Mouse (Mus musculus): ENCODE measurements around the gene Ear2. TPM values are rescaled to one million over a fixed set of nuclear protein-coding genes. Genes with fewer than 3 reads are reported as not detected.
"Not testable (repeated sequence)": the region's sequence is repeated elsewhere in the genome, so short reads cannot be mapped to it uniquely, and the experiment has no call there.

Gene Ear2
- polyA plus RNA-seq, 1 experiment from 2014 or later: not detected

- Histone ChIP-seq H3K9ac (ENCODE audit: low read depth, low read length) (no peak overlapping the region), H3K4me1 (replicated peaks; ENCODE audit: control insufficient read depth, insufficient read depth, low read length) (no peaks in the 10 kb centered on the region), H3K9me3 (ENCODE audit: control insufficient read depth, low read length) (no peaks in the 10 kb centered on the region), H3K4me3 (ENCODE audit: low read depth, low read length) (no peak overlapping the region), H3K4me2 (replicated peaks; ENCODE audit: low read depth, low read length) (no peak overlapping the region), H3K27me3 (ENCODE audit: control insufficient read depth, insufficient read depth, low read length) (no peaks in the 10 kb centered on the region), H3K36me3 (ENCODE audit: control insufficient read depth, insufficient read depth, low read length) (no peaks in the 10 kb centered on the region), H3K27ac (ENCODE audit: low read depth, low read length) (no peak overlapping the region)
- no peak for DNase-seq (ENCODE audit: low spot score)
- ATAC-seq (ENCODE audit: low FRiP score): no peak
These were observed 8.5 kb downstream of the Ear2 start for GRCm38 (mm10) chr14:44110981-44111380.

GRCm38 (mm10) chr14:44123551-44123950 lies 21.1 kb downstream of the Ear2 start, which contains the start of gene Gm3327:
Gm3327 (plus strand) TSS chr14:44123851.
- not testable (repeated sequence) for DNase-seq (ENCODE audit: low spot score); ATAC-seq (ENCODE audit: low FRiP score); H3K9me3 ChIP-seq (ENCODE audit: control insufficient read depth, low read length); H3K4me3 ChIP-seq (ENCODE audit: low read depth, low read length); H3K4me2 ChIP-seq (replicated peaks; ENCODE audit: low read depth, low read length); H3K27me3 ChIP-seq (ENCODE audit: control insufficient read depth, insufficient read depth, low read length); H3K4me1 ChIP-seq (replicated peaks; ENCODE audit: control insufficient read depth, insufficient read depth, low read length); H3K36me3 ChIP-seq (ENCODE audit: control insufficient read depth, insufficient read depth, low read length); H3K9ac ChIP-seq (ENCODE audit: low read depth, low read length); H3K27ac ChIP-seq (ENCODE audit: low read depth, low read length)
- 85% methylated on average over 3 of the region's 4 CpGs for WGBS

Other genes with a start within 250 kb of the Ear2 start
- gene Ear1, start 227.1 kb upstream of the Ear2 start, polyA plus RNA-seq (2014; fragmentation: Nextera tagmentation; extraction: Ambion mirVana): not detected in 2 replicates
- not detected in 2 replicates for gene Ear10, start 179.1 kb upstream of the Ear2 start, polyA plus RNA-seq (2014; fragmentation: Nextera tagmentation; extraction: Ambion mirVana)
- gene Gm8113, start 177.3 kb upstream of the Ear2 start, polyA plus RNA-seq (2014; fragmentation: Nextera tagmentation; extraction: Ambion mirVana): 5.8 and 6.2 TPM in 2 replicates
- gene Ang5, start 145.6 kb upstream of the Ear2 start, polyA plus RNA-seq (2014; fragmentation: Nextera tagmentation; extraction: Ambion mirVana): not detected in 2 replicates
- not detected in 2 replicates for gene Ang6, start 100.4 kb upstream of the Ear2 start, polyA plus RNA-seq (2014; fragmentation: Nextera tagmentation; extraction: Ambion mirVana)
- gene Gm3327, start 21.2 kb downstream of the Ear2 start, polyA plus RNA-seq (2014; fragmentation: Nextera tagmentation; extraction: Ambion mirVana): not detected in 2 replicates
- gene Gm8212, start 95.0 kb downstream of the Ear2 start, polyA plus RNA-seq (2014; fragmentation: Nextera tagmentation; extraction: Ambion mirVana): not detected in 2 replicates
- gene 4930503E14Rik, start 110.6 kb downstream of the Ear2 start, polyA plus RNA-seq (2014; fragmentation: Nextera tagmentation; extraction: Ambion mirVana): not detected in 2 replicates
- gene Gm8220, start 182.9 kb downstream of the Ear2 start, polyA plus RNA-seq (2014; fragmentation: Nextera tagmentation; extraction: Ambion mirVana): not detected in 2 replicates
- not detected in 2 replicates for gene Gm5930, start 235.9 kb downstream of the Ear2 start, polyA plus RNA-seq (2014; fragmentation: Nextera tagmentation; extraction: Ambion mirVana)

Measured in hindbrain, embryonic 11.5 days (tissue).